Mouse (Mus musculus): ENCODE measurements around the gene Dgkd. TPM values are rescaled to one million over a fixed set of nuclear protein-coding genes. Genes with fewer than 3 reads are reported as not detected.
"Not testable (repeated sequence)": the region's sequence is repeated elsewhere in the genome, so short reads cannot be mapped to it uniquely, and the experiment has no call there.

The Dgkd gene
- polyA plus RNA-seq, 1 experiment from 2014 or later = 40.4 TPM

DNA sequence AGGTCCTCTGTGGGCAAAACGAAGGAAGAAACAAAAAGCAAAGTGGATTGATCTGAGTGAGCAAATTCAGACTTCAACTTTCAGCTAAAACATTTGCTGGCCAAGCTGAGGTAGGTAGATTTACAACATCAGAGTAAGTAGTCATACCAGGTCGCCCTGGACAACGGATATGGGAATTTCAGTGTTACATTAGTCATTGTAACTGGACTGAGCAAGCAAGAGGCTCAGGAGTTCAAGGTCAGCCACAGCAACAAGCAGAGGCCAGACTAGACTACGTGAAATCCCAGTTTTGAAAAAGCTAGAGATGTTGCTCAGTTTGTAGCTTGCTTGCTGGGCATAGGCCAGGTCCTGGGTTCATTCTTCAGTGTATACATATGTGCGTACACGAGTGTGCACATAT is 27.1 kb upstream of the Dgkd start:
- ATAC-seq = no peak
- Histone ChIP-seq H3K36me3 (ENCODE audit: control insufficient read depth, insufficient read depth, low read length) (no peaks in the 10 kb centered on the region), H3K4me1 (ENCODE audit: control insufficient read depth, insufficient read depth, low read depth, low read length) (no peaks in the 10 kb centered on the region), H3K4me3 (ENCODE audit: low read length) (no peak overlapping the region), H3K27ac (ENCODE audit: low read depth, low read length) (no peak overlapping the region), H3K27me3 (replicated peaks; ENCODE audit: control insufficient read depth, insufficient read depth, low read length) (no peaks in the 10 kb centered on the region), H3K4me2 (ENCODE audit: low read length) (no peak overlapping the region), H3K9ac (ENCODE audit: low read depth, low read length) (no peak overlapping the region), H3K9me3 (ENCODE audit: control insufficient read depth, low read length) (no peaks in the 10 kb centered on the region)
- WGBS = 91% methylated on average over 6 of the region's 6 CpGs

DNA sequence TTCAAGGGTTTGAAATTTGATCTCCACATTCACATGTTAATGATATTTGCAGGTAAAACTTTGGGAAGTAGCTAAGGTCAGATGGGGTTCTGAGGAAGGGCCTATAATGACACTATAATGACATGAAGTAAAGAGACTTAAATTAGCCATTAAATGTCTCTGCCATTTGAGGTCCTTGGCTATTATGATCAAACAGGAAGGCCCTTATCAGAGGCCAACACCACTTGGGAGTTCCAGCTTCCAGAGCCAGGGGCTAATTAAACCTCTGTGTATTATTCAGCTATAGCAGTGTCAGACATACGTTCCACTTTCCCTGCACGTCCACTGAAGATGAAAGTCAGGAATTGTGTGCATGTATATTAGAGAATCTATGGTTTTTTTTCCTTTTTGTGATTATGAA is 26.6 kb upstream of the Dgkd start:
- H3K4me1 ChIP-seq (ENCODE audit: control insufficient read depth, insufficient read depth, low read depth, low read length) = no peaks in the 10 kb centered on the region
- no peaks in the 10 kb centered on the region for H3K9me3 ChIP-seq (ENCODE audit: control insufficient read depth, low read length)
- no peak overlapping the region for H3K4me2 ChIP-seq (ENCODE audit: low read length)
- H3K4me3 ChIP-seq (ENCODE audit: low read length) = no peak overlapping the region
- WGBS = 85% methylated on average over 2 of the region's 2 CpGs
- no peak overlapping the region for H3K9ac ChIP-seq (ENCODE audit: low read depth, low read length)
- no peak overlapping the region for H3K27ac ChIP-seq (ENCODE audit: low read depth, low read length)
- no peaks in the 10 kb centered on the region for H3K36me3 ChIP-seq (ENCODE audit: control insufficient read depth, insufficient read depth, low read length)
- no peak for ATAC-seq
- H3K27me3 ChIP-seq (replicated peaks; ENCODE audit: control insufficient read depth, insufficient read depth, low read length) = no peaks in the 10 kb centered on the region

DNA sequence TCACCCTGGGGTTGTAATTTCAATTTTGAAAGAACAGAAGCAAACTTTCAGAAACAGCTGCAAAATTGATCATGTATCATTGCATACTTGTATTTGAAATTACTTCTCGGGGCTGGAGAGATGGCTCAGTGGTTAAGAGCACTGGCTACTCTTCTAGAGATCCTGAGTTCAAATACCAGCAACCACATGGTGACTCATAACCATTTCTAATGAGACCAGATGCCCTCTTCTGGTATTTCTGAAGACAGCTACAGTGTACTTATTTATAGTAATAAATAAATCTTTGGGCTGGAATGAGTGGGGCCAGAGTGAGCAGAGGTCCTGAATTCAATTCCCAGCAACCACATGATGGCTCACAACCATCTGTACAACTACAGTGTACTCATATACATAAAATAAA is 25.6 kb upstream of the Dgkd start:
- H3K9ac ChIP-seq (ENCODE audit: low read depth, low read length); H3K4me1 ChIP-seq (ENCODE audit: control insufficient read depth, insufficient read depth, low read depth, low read length); ATAC-seq; H3K36me3 ChIP-seq (ENCODE audit: control insufficient read depth, insufficient read depth, low read length); H3K27me3 ChIP-seq (replicated peaks; ENCODE audit: control insufficient read depth, insufficient read depth, low read length); H3K9me3 ChIP-seq (ENCODE audit: control insufficient read depth, low read length); H3K27ac ChIP-seq (ENCODE audit: low read depth, low read length); H3K4me2 ChIP-seq (ENCODE audit: low read length); H3K4me3 ChIP-seq (ENCODE audit: low read length): not testable (repeated sequence)
- WGBS = 87% methylated on average over 1 of the region's 1 CpGs

DNA sequence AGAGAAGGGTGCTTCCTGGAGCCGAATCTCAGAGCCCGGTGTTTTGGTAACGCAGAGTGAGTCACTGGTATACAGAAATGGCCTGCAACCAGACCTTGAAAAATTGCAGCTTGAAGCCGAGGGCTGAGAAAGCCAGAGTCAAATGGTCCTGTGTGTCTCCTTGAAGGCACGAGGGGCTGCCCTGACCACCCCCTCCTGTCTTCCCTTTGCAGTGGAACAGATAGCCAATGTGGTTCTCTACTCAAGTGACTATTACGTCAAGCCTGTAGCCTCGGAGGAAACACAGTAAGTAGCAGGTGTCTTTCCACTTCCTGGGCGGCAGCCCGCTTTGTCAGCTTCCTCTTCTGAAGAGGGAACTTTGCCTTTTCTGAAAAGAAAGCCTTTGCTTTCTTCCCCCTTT is 24.9 kb upstream of the Dgkd start:
- Histone ChIP-seq H3K27ac (ENCODE audit: low read depth, low read length) (no peak overlapping the region), H3K9ac (ENCODE audit: low read depth, low read length) (no peak overlapping the region), H3K9me3 (ENCODE audit: control insufficient read depth, low read length) (no peaks in the 10 kb centered on the region), H3K4me1 (ENCODE audit: control insufficient read depth, insufficient read depth, low read depth, low read length) (no peaks in the 10 kb centered on the region), H3K4me2 (ENCODE audit: low read length) (no peak overlapping the region), H3K4me3 (ENCODE audit: low read length) (no peak overlapping the region), H3K27me3 (replicated peaks; ENCODE audit: control insufficient read depth, insufficient read depth, low read length) (no peaks in the 10 kb centered on the region), H3K36me3 (ENCODE audit: control insufficient read depth, insufficient read depth, low read length) (no peaks in the 10 kb centered on the region)
- no peak for ATAC-seq
- whole genome bisulfite sequencing = 77% methylated on average over 9 of the region's 9 CpGs

DNA sequence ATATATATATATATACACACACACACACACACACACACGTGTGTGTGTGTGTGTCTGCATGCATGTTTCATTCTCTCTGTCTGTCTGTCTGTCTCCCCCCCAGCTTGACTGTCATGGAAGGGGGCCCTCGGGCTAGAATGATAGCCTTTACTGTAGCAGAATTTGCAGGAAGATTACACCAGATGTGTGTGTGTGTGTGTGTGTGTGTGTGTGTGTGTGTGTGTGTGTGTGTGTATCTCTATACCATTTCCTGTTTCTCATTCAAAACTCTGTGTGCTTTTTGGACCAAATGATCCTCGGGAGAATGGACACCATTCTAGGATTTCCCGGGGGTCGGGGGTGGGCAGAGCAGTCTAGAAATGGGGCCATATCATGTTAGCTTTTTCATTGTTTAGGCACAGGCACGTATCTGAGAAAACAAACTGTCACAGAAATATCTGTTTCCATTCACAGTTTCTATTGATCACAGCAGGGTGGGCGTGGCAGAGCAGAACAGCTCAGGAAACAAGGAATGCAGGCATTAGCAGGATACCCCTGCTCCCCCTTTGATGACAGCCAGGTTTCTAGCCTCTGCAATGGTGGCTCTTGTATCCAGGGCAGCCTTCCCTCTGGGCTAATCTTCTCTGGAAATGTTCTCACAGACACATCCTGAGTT is 24.0 kb upstream of the Dgkd start:
- H3K4me1 ChIP-seq (ENCODE audit: control insufficient read depth, insufficient read depth, low read depth, low read length) = no peaks in the 10 kb centered on the region
- H3K36me3 ChIP-seq (ENCODE audit: control insufficient read depth, insufficient read depth, low read length) = no peaks in the 10 kb centered on the region
- H3K9ac ChIP-seq (ENCODE audit: low read depth, low read length) = no peak overlapping the region
- WGBS = 48% methylated on average over 7 of the region's 7 CpGs
- ATAC-seq = no peak
- H3K27me3 ChIP-seq (replicated peaks; ENCODE audit: control insufficient read depth, insufficient read depth, low read length) = no peaks in the 10 kb centered on the region
- H3K4me2 ChIP-seq (ENCODE audit: low read length) = no peak overlapping the region
- H3K27ac ChIP-seq (ENCODE audit: low read depth, low read length) = no peak overlapping the region
- no peaks in the 10 kb centered on the region for H3K9me3 ChIP-seq (ENCODE audit: control insufficient read depth, low read length)
- no peak overlapping the region for H3K4me3 ChIP-seq (ENCODE audit: low read length)

DNA sequence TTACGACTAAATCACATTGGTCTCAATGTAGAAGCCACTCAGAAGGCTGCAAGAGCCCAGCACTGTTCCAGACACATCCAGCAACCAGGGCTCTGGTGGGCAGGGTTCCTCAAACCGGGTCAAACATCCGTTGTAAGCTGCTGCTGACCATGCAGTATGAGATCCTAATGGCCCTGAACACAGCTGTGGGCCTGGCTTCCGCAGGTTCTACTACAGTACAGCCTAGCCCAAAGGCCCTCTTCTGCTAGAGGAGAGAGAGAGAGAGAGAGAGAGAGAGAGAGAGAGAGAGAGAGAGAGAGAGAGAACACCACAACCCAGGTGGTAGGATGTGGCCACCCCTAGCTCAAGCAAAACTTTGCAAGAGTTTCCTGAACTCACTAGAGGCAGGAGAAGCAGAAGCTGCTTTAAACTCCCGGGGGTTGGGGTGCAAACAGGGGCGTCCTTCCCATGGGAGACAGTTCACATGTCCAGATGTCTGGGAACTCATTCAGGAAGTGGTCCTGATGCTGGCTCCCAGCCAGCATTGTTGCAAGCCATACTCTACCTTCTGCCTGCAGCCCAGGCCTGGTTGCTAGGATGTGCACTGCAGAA is 23.4 kb upstream of the Dgkd start:
- H3K9ac ChIP-seq (ENCODE audit: low read depth, low read length) = no peak overlapping the region
- no peak overlapping the region for H3K4me3 ChIP-seq (ENCODE audit: low read length)
- no peaks in the 10 kb centered on the region for H3K4me1 ChIP-seq (ENCODE audit: control insufficient read depth, insufficient read depth, low read depth, low read length)
- ATAC-seq = no peak
- H3K4me2 ChIP-seq (ENCODE audit: low read length) = no peak overlapping the region
- no peak overlapping the region for H3K27ac ChIP-seq (ENCODE audit: low read depth, low read length)
- H3K36me3 ChIP-seq (ENCODE audit: control insufficient read depth, insufficient read depth, low read length) = no peaks in the 10 kb centered on the region
- H3K9me3 ChIP-seq (ENCODE audit: control insufficient read depth, low read length) = no peaks in the 10 kb centered on the region
- WGBS = 52% methylated on average over 6 of the region's 6 CpGs
- H3K27me3 ChIP-seq (replicated peaks; ENCODE audit: control insufficient read depth, insufficient read depth, low read length) = no peaks in the 10 kb centered on the region

DNA sequence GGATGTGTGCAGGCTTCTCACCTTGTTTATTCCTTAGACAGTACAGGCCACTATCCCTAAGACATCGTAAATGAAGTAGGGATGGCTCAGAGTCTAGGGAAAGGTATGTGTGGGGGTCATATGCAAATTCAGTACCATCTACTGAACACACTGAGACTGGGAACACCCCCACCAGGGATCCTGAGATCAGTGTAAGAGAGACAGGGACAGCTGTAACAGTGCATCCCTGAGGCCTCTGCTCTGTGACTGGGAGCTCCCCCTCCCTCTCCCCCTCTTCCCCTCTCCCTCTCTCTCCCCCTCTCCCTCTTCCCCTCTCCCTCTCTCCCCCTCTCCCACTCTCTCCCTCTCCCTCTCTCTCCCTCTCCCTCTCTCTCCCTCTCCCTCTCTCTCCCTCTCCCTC is 16.6 kb upstream of the Dgkd start:
- H3K27me3 ChIP-seq (replicated peaks; ENCODE audit: control insufficient read depth, insufficient read depth, low read length) = no peaks in the 10 kb centered on the region
- H3K27ac ChIP-seq (ENCODE audit: low read depth, low read length) = no peak overlapping the region
- no peaks in the 10 kb centered on the region for H3K9me3 ChIP-seq (ENCODE audit: control insufficient read depth, low read length)
- H3K4me3 ChIP-seq (ENCODE audit: low read length) = no peak overlapping the region
- no peaks in the 10 kb centered on the region for H3K36me3 ChIP-seq (ENCODE audit: control insufficient read depth, insufficient read depth, low read length)
- 74% methylated on average over 1 of the region's 1 CpGs for WGBS
- no peak overlapping the region for H3K9ac ChIP-seq (ENCODE audit: low read depth, low read length)
- no peak overlapping the region for H3K4me2 ChIP-seq (ENCODE audit: low read length)
- no peak for ATAC-seq
- H3K4me1 ChIP-seq (ENCODE audit: control insufficient read depth, insufficient read depth, low read depth, low read length) = no peaks in the 10 kb centered on the region

DNA sequence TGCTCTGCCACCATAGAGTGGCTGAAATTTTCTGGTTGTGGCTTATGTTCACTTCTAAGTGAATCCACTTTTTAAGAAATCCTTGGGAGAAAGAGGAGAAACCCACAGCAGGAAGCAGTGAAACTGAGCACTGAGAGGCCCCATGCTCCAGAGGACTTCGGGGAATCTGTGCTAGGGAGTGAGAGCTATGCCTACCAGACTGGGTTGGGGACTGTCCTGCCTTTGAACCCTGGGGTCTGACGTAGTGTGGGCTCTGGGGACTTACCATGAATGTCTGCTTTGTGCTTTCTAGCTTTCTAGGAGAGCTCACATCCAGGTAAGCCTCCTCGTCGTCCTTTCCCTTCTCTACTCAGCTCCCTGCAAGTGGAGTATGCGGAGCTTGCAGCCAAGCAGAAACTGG is 16.1 kb upstream of the Dgkd start:
- Histone ChIP-seq H3K4me2 (ENCODE audit: low read length) (no peak overlapping the region), H3K27me3 (replicated peaks; ENCODE audit: control insufficient read depth, insufficient read depth, low read length) (no peaks in the 10 kb centered on the region), H3K9me3 (ENCODE audit: control insufficient read depth, low read length) (no peaks in the 10 kb centered on the region), H3K27ac (ENCODE audit: low read depth, low read length) (no peak overlapping the region), H3K9ac (ENCODE audit: low read depth, low read length) (no peak overlapping the region), H3K4me1 (ENCODE audit: control insufficient read depth, insufficient read depth, low read depth, low read length) (no peaks in the 10 kb centered on the region), H3K4me3 (ENCODE audit: low read length) (no peak overlapping the region), H3K36me3 (ENCODE audit: control insufficient read depth, insufficient read depth, low read length) (no peaks in the 10 kb centered on the region)
- WGBS = 60% methylated on average over 5 of the region's 5 CpGs
- no peak for ATAC-seq

DNA sequence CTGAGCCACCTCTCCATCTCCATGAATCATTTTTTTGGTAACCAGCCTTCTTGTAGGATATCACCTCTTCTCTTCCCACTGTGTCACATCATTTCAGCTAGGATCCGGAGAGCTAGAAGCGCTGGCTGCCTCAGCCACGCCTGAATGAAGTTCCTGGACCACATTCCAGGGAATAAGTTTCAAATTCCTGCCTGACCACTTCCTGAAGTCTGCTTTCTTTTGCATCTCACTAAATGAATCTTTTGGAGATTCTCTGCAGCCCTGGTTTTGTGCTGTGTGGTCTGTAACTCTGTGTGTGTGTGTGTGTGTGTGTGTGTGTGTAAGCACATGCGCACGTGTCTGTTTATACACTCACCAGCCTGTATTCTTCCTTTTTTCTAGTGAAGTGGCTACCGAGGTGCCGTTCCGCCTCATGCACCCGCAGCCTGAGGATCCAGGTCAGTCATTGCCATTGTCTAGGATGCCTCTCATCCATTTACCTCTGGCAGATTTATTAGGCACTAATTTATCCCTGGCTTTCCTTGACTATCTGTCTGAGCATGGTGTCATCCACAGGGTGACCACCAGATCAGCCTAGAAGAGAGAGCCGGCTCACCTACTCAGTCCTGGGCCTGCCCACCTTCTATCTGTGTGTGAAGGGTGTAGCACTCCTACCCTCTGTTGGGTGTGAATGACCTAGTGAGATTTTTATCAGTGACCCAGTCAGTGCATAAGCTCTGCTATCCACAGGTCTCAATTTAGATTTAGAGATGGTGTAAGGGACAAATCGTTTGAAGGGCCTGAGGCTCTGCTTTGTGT is 12.5 kb upstream of the Dgkd start:
- no peak overlapping the region for H3K4me2 ChIP-seq (ENCODE audit: low read length)
- WGBS = 77% methylated on average over 11 of the region's 11 CpGs

More for the DNA sequence above, 12.5 kb upstream of the Dgkd start:
- Histone ChIP-seq H3K4me3 (ENCODE audit: low read length) (no peak overlapping the region), H3K9me3 (ENCODE audit: control insufficient read depth, low read length) (no peaks in the 10 kb centered on the region), H3K27ac (ENCODE audit: low read depth, low read length) (no peak overlapping the region), H3K4me1 (ENCODE audit: control insufficient read depth, insufficient read depth, low read depth, low read length) (no peaks in the 10 kb centered on the region), H3K36me3 (ENCODE audit: control insufficient read depth, insufficient read depth, low read length) (no peaks in the 10 kb centered on the region), H3K27me3 (replicated peaks; ENCODE audit: control insufficient read depth, insufficient read depth, low read length) (no peaks in the 10 kb centered on the region), H3K9ac (ENCODE audit: low read depth, low read length) (no peak overlapping the region)
- ATAC-seq = no peak

Data from hindbrain, embryonic 16.5 days (tissue).